18 mouse cellular contexts compared by ENCODE assay signal in the genomic region with DNA sequence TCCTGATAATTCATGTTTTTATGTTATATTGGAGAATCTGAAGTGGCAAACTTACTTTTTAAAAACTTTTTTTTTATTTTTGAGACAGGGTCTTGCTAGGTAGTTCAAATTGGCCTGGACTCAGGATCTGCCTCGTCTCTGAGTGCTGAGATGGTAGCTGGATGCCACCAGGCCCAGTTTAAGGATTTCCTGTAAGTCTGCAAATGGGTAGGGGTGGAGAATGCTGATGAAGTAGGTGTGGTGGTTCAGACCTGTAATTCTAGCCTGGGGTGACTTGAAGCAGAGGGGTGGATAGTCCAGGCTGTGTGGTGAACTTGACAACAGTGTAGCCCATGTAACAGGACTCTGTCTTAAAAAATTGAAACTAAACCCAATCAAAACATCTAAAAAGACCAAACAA.
"Had no signal": no experiment of that assay in that cellular context is flagged by ENCODE, and none has a peak within 500 bp of the region (broad histone marks: within the 10 kb centered on the region; RNA-seq: fewer than 3 reads in every experiment).

No protein-coding gene starts in this region.

- H3K27ac ChIP-seq: limb, embryonic 10.5 days; limb, embryonic 13.5 days; liver, embryonic 14.5 days; neural tube, embryonic 12.5 days had no signal

- H3K9ac ChIP-seq: limb, embryonic 13.5 days; liver, embryonic 14.5 days; midbrain, embryonic 15.5 days; neural tube, embryonic 12.5 days; neural tube, embryonic 15.5 days; stomach, embryonic 15.5 days had no signal

- DNase-seq: layer of hippocampus, adult 9-11 months; lung, adult 2 months; lung, postnatal 36 days; right cerebral cortex, adult 18-20 months; right cerebral cortex, postnatal 14 days; right cerebral cortex, postnatal 4 days; thymus, adult 18-20 months; thymus, postnatal 36 days had no signal

- H3K9me3 ChIP-seq: limb, embryonic 10.5 days; limb, embryonic 13.5 days; megakaryocyte, embryonic 14.5 days; midbrain, embryonic 10.5 days; midbrain, embryonic 15.5 days; neural tube, embryonic 12.5 days; neural tube, embryonic 15.5 days; stomach, embryonic 15.5 days had no signal

- H3K27me3 ChIP-seq: limb, embryonic 13.5 days; megakaryocyte, embryonic 14.5 days; midbrain, embryonic 15.5 days; neural tube, embryonic 12.5 days; neural tube, embryonic 15.5 days; stomach, embryonic 15.5 days had no signal

- H3K4me3 ChIP-seq: limb, embryonic 10.5 days; limb, embryonic 13.5 days; megakaryocyte, embryonic 14.5 days; midbrain, embryonic 10.5 days; midbrain, embryonic 15.5 days; neural tube, embryonic 12.5 days; neural tube, embryonic 15.5 days; stomach, embryonic 15.5 days had no signal

- H3K4me2 ChIP-seq: limb, embryonic 13.5 days; midbrain, embryonic 15.5 days; neural tube, embryonic 15.5 days; stomach, embryonic 15.5 days had no signal

- H3K36me3 ChIP-seq: midbrain, embryonic 15.5 days; neural tube, embryonic 15.5 days had no signal

- ATAC-seq: intestine, postnatal 0 days; midbrain, embryonic 15.5 days had no signal
